Mouse (Mus musculus) heart, postnatal 0 days (tissue): ENCODE results near the gene Rcn3. TPM values are rescaled to one million over a fixed set of nuclear protein-coding genes. Genes with fewer than 3 reads are reported as not detected.
A peak's percentile ranks its signal among the peaks of the same experiment; 100 is the strongest.

Experiments
- ATAC-seq: fragments of 200-750 bp; cut with Nextera tagmentation; 2 replicates; pipeline ENCODE4 v1.8.0; 2017; ENCODE audit warnings: low read depth, moderate number of reproducible peaks, moderate library complexity; ENCODE audit not compliant: insufficient read depth
- DNase-seq: peaks from one replicate; pipeline ENCODE4 v3.0.0-alpha.2; 2016; ENCODE audit warnings: low spot score
- H3K27ac ChIP-seq: fragments of 300-500 bp; sonication (generic); 2 replicates; pipeline ENCODE4 v1.5.1; 2014; ENCODE audit warnings: low read depth, mild to moderate bottlenecking
- H3K27me3 ChIP-seq: fragments of 300-500 bp; sonication (generic); 2 replicates; pipeline ENCODE4 v1.6.1; 2014; ENCODE audit warnings: low read length, mixed read lengths; ENCODE audit not compliant: control insufficient read depth, insufficient read depth
- H3K36me3 ChIP-seq: fragments of 300-500 bp; sonication (generic); replicated peaks from 2 replicates; pipeline ENCODE4 v1.6.1; 2014; ENCODE audit warnings: low read length, mixed read lengths; ENCODE audit not compliant: control insufficient read depth, insufficient read depth
- H3K4me1 ChIP-seq: fragments of 300-500 bp; sonication (generic); 2 replicates; pipeline ENCODE4 v1.6.1; 2014; ENCODE audit warnings: antibody characterized with exemption; ENCODE audit not compliant: control insufficient read depth, insufficient read depth
- H3K4me2 ChIP-seq: fragments of 300-500 bp; sonication (generic); 2 replicates; pipeline ENCODE4 v1.6.1; 2014; ENCODE audit warnings: low read depth, mild to moderate bottlenecking, low read length, moderate library complexity
- H3K4me3 ChIP-seq: fragments of 300-500 bp; sonication (generic); 2 replicates; pipeline ENCODE4 v1.5.1; 2014; ENCODE audit warnings: low read depth, low read length
- H3K9ac ChIP-seq: fragments of 300-500 bp; sonication (generic); replicated peaks from 2 replicates; pipeline ENCODE4 v1.6.1; 2014; ENCODE audit warnings: low read depth, low read length, mixed read lengths
- H3K9me3 ChIP-seq: fragments of 300-500 bp; sonication (generic); replicated peaks from 2 replicates; pipeline ENCODE4 v1.6.1; 2016; ENCODE audit warnings: low read length; ENCODE audit not compliant: control insufficient read depth
- CTCF ChIP-seq: IDR thresholded peaks from 2 replicates; pipeline ENCODE4 v1.5.1; 2016; ENCODE audit warnings: antibody characterized with exemption, control low read depth, low read depth
- EP300 ChIP-seq: IDR thresholded peaks from 2 replicates; pipeline ENCODE4 v1.6.1; 2016; ENCODE audit warnings: antibody characterized with exemption, low read depth
- WGBS: fragments of 180-500 bp; shearing (Covaris S2); extraction: QIAGEN DNeasy Blood & Tissue Kit; methylation state at CpG from one replicate; pipeline ENCODE4 v1.1.7; 2014; 5-methylcytosine and 5-hydroxymethylcytosine counted together
- microRNA counts: library from miRNA; unstranded; fragments of <30 nt; microRNA quantifications from one replicate; lab custom pipeline; 2015
- microRNA-seq: library from miRNA; unstranded; fragments of <30 nt; microRNA quantifications from one replicate; pipeline ENCODE4, GENCODE M21; 2016
- polyA plus RNA-seq: library from polyadenylated mRNA; unstranded; fragments of >200 nt; fragmentation: Nextera tagmentation; extraction: Ambion mirVana; gene quantifications from 2 replicates; pipeline ENCODE4 v1.2.1, GENCODE M21; 2015
- total RNA-seq: library from RNA; depleted of rRNA; stranded (reverse); fragments of >200 nt; gene quantifications from 2 replicates; pipeline ENCODE4 v1.2.3, GENCODE M21; 2014; ENCODE audit warnings: low replicate concordance; rRNA removed

Rcn3 gene
- total and polyA plus RNA-seq, 2 experiments from 2014 or later, result 100 to 125 TPM

- Histone ChIP-seq H3K4me3 (no peak overlapping the region), H3K4me1 (no peaks in the 10 kb centered on the region), H3K9ac (no peak overlapping the region), H3K36me3 (peaks cover 97% of the 10 kb centered on the region), H3K27me3 (no peaks in the 10 kb centered on the region), H3K4me2 (no peak overlapping the region), H3K9me3 (no peaks in the 10 kb centered on the region), H3K27ac (no peak overlapping the region)
- WGBS, result 94% methylated on average over 9 of the region's 9 CpGs
- TF ChIP-seq CTCF (no peak), EP300 (no peak)
- DNase-seq (no peak), ATAC-seq (no peak)
Observed at GRCm38 (mm10) chr7:45038411-45038810, 53.6 kb downstream of the Rcn3 start.

GRCm38 (mm10) chr7:45037720-45038361 lies 54.2 kb downstream of the Rcn3 start:
- no peak overlapping the region for H3K9ac ChIP-seq
- TF ChIP-seq EP300, result no peak
- peak; percentile 69 for TF ChIP-seq CTCF
- no peaks in the 10 kb centered on the region for H3K27me3 ChIP-seq
- no peak overlapping the region for H3K27ac ChIP-seq
- peak; percentile 69 for ATAC-seq
- H3K9me3 ChIP-seq, result no peaks in the 10 kb centered on the region
- peaks cover 97% of the 10 kb centered on the region for H3K36me3 ChIP-seq
- 68% methylated on average over 7 of the region's 7 CpGs for WGBS
- peak; percentile 37 for DNase-seq
- no peak overlapping the region for H3K4me3 ChIP-seq
- H3K4me2 ChIP-seq, result no peak overlapping the region
- no peaks in the 10 kb centered on the region for H3K4me1 ChIP-seq

- Histone ChIP-seq H3K4me1 (no peaks in the 10 kb centered on the region), H3K9ac (no peak overlapping the region), H3K9me3 (no peaks in the 10 kb centered on the region), H3K36me3 (peaks cover 97% of the 10 kb centered on the region), H3K4me2 (no peak overlapping the region), H3K27me3 (no peaks in the 10 kb centered on the region), H3K4me3 (no peak overlapping the region), H3K27ac (no peak overlapping the region)
- no peak for TF ChIP-seq CTCF
- TF ChIP-seq EP300, result no peak
- 87% methylated on average over 11 of the region's 11 CpGs for WGBS
- ATAC-seq (no peak), DNase-seq (no peak)
Observed at GRCm38 (mm10) chr7:45036702-45037101, 55.3 kb downstream of the Rcn3 start.

- 78% methylated on average over 3 of the region's 3 CpGs for WGBS
- H3K9me3 ChIP-seq, result no peaks in the 10 kb centered on the region
- peaks cover 97% of the 10 kb centered on the region for H3K36me3 ChIP-seq
- TF ChIP-seq EP300, result no peak
- TF ChIP-seq CTCF, result no peak
- H3K4me1 ChIP-seq, result no peaks in the 10 kb centered on the region
- no peak overlapping the region for H3K4me2 ChIP-seq
- H3K9ac ChIP-seq, result no peak overlapping the region
- no peak overlapping the region for H3K27ac ChIP-seq
- H3K4me3 ChIP-seq, result no peak overlapping the region
- H3K27me3 ChIP-seq, result no peaks in the 10 kb centered on the region
- DNase-seq (no peak), ATAC-seq (no peak)
Observed at GRCm38 (mm10) chr7:45035631-45036030, 56.4 kb downstream of the Rcn3 start.

GRCm38 (mm10) chr7:45033722-45034359 lies 58.2 kb downstream of the Rcn3 start:
- ATAC-seq (no peak), DNase-seq (no peak)
- H3K36me3 ChIP-seq, result peaks cover 95% of the 10 kb centered on the region
- 92% methylated on average over 19 of the region's 19 CpGs for WGBS
- no peaks in the 10 kb centered on the region for H3K4me1 ChIP-seq
- no peak overlapping the region for H3K4me2 ChIP-seq
- no peaks in the 10 kb centered on the region for H3K9me3 ChIP-seq
- H3K27ac ChIP-seq, result no peak overlapping the region
- TF ChIP-seq CTCF (no peak), EP300 (no peak)
- H3K27me3 ChIP-seq, result no peaks in the 10 kb centered on the region
- H3K9ac ChIP-seq, result no peak overlapping the region
- no peak overlapping the region for H3K4me3 ChIP-seq

MicroRNAs encoded within 50 kb of the gene (microRNA counts, 519-probe panel; counts per million panel counts)
- microRNA mmu-miR-150 (lab: Ali Mortazavi, UCI), result 1,491 counts per million, percentile 13 among the panel's probes with 10 or more counts

Small RNA genes within 50 kb of the gene (microRNA-seq; reads per million reads assigned to microRNA genes)
- gene Mir150, result 40.2 reads per million, percentile 44 among the genes with 10 or more reads in this experiment
- 5.7 reads per million, percentile 23 among the genes with 10 or more reads in this experiment for gene Mir5121

Other genes starting within 250 kb of the Rcn3 start
Only the 30 nearest of the 35 such genes appear.
- gene Ptov1, start 222.4 kb downstream of the Rcn3 start, total RNA-seq, result 335 and 364 TPM in 2 replicates
- gene Ptov1, start 222.4 kb downstream of the Rcn3 start, polyA plus RNA-seq, result 246 and 248 TPM in 2 replicates
- gene Med25, start 199.5 kb downstream of the Rcn3 start, total RNA-seq, result 112 and 136 TPM in 2 replicates
- 69.0 and 73.3 TPM in 2 replicates for gene Med25, start 199.5 kb downstream of the Rcn3 start, polyA plus RNA-seq
- gene Fuz, start 196.1 kb downstream of the Rcn3 start, total RNA-seq, result 25.0 and 50.8 TPM in 2 replicates
- 10.0 and 12.0 TPM in 2 replicates for gene Fuz, start 196.1 kb downstream of the Rcn3 start, polyA plus RNA-seq
- gene Ap2a1, start 162.7 kb downstream of the Rcn3 start, total RNA-seq, result 63.1 and 99.0 TPM in 2 replicates
- gene Ap2a1, start 162.7 kb downstream of the Rcn3 start, polyA plus RNA-seq, result 36.2 and 37.1 TPM in 2 replicates
- gene Tsks, start 149.0 kb downstream of the Rcn3 start, total RNA-seq, result not detected in 2 replicates
- 0.16 and 0.27 TPM in 2 replicates for gene Tsks, start 149.0 kb downstream of the Rcn3 start, polyA plus RNA-seq
- gene Cpt1c, start 117.4 kb downstream of the Rcn3 start, total RNA-seq, result 7.5 and 12.7 TPM in 2 replicates
- gene Cpt1c, start 117.4 kb downstream of the Rcn3 start, polyA plus RNA-seq, result 3.4 and 3.9 TPM in 2 replicates
- 152 and 173 TPM in 2 replicates for gene Prmt1, start 105.7 kb downstream of the Rcn3 start, total RNA-seq
- 271 and 300 TPM in 2 replicates for gene Prmt1, start 105.7 kb downstream of the Rcn3 start, polyA plus RNA-seq
- gene Irf3, start 94.6 kb downstream of the Rcn3 start, total RNA-seq, result 31.7 and 61.1 TPM in 2 replicates
- gene Irf3, start 94.6 kb downstream of the Rcn3 start, polyA plus RNA-seq, result 44.8 and 51.7 TPM in 2 replicates
- 20.3 and 22.0 TPM in 2 replicates for gene Bcl2l12, start 93.5 kb downstream of the Rcn3 start, total RNA-seq
- gene Bcl2l12, start 93.5 kb downstream of the Rcn3 start, polyA plus RNA-seq, result 25.5 and 27.5 TPM in 2 replicates
- gene Scaf1, start 75.9 kb downstream of the Rcn3 start, total RNA-seq, result 37.8 and 38.9 TPM in 2 replicates
- gene Scaf1, start 75.9 kb downstream of the Rcn3 start, polyA plus RNA-seq, result 15.9 and 17.9 TPM in 2 replicates
- 38.4 and 62.0 TPM in 2 replicates for gene Rras, start 74.3 kb downstream of the Rcn3 start, total RNA-seq
- 85.7 and 90.0 TPM in 2 replicates for gene Rras, start 74.3 kb downstream of the Rcn3 start, polyA plus RNA-seq
- 5.4 and 12.5 TPM in 2 replicates for gene Prr12, start 39.3 kb downstream of the Rcn3 start, total RNA-seq
- 3.8 TPM in 2 replicates for gene Prr12, start 39.3 kb downstream of the Rcn3 start, polyA plus RNA-seq
- 21.5 and 73.9 TPM in 2 replicates for gene Nosip, start 29.8 kb downstream of the Rcn3 start, total RNA-seq
- 38.2 and 43.7 TPM in 2 replicates for gene Nosip, start 29.8 kb downstream of the Rcn3 start, polyA plus RNA-seq
- gene Prrg2, start 29.5 kb downstream of the Rcn3 start, total RNA-seq, result 8.3 and 22.0 TPM in 2 replicates
- 12.4 and 13.3 TPM in 2 replicates for gene Prrg2, start 29.5 kb downstream of the Rcn3 start, polyA plus RNA-seq
- gene Fcgrt, start 11.6 kb upstream of the Rcn3 start, total RNA-seq, result 48.9 and 51.6 TPM in 2 replicates
- 59.5 and 67.9 TPM in 2 replicates for gene Fcgrt, start 11.6 kb upstream of the Rcn3 start, polyA plus RNA-seq
- 1,106 and 1,247 TPM in 2 replicates for gene Rps11, start 32.2 kb upstream of the Rcn3 start, total RNA-seq
- 730 and 757 TPM in 2 replicates for gene Rps11, start 32.2 kb upstream of the Rcn3 start, polyA plus RNA-seq
- gene Rpl13a, start 36.5 kb upstream of the Rcn3 start, total RNA-seq, result 1,443 and 1,972 TPM in 2 replicates
- gene Rpl13a, start 36.5 kb upstream of the Rcn3 start, polyA plus RNA-seq, result 780 and 809 TPM in 2 replicates
- gene Gm45713, start 44.0 kb upstream of the Rcn3 start, total RNA-seq, result 0.19 and 0.23 TPM in 2 replicates
- 0.29 and 0.78 TPM in 2 replicates for gene Gm45713, start 44.0 kb upstream of the Rcn3 start, polyA plus RNA-seq
- 8.1 and 23.3 TPM in 2 replicates for gene Flt3l, start 44.2 kb upstream of the Rcn3 start, total RNA-seq
- 1.8 and 2.0 TPM in 2 replicates for gene Flt3l, start 44.2 kb upstream of the Rcn3 start, polyA plus RNA-seq
- 142 and 152 TPM in 2 replicates for gene Pih1d1, start 62.1 kb upstream of the Rcn3 start, total RNA-seq
- gene Pih1d1, start 62.1 kb upstream of the Rcn3 start, polyA plus RNA-seq, result 56.3 and 60.0 TPM in 2 replicates
- gene Aldh16a1, start 62.4 kb upstream of the Rcn3 start, total RNA-seq, result 29.2 and 40.1 TPM in 2 replicates
- 18.2 and 22.8 TPM in 2 replicates for gene Aldh16a1, start 62.4 kb upstream of the Rcn3 start, polyA plus RNA-seq
- gene Slc17a7, start 71.7 kb upstream of the Rcn3 start, total RNA-seq, result 7.5 and 12.7 TPM in 2 replicates
- gene Slc17a7, start 71.7 kb upstream of the Rcn3 start, polyA plus RNA-seq, result 4.3 and 5.4 TPM in 2 replicates
- not detected in 2 replicates for gene Gfy, start 87.3 kb upstream of the Rcn3 start, total RNA-seq
- gene Gfy, start 87.3 kb upstream of the Rcn3 start, polyA plus RNA-seq, result not detected in 2 replicates
- gene Pth2, start 88.8 kb upstream of the Rcn3 start, total RNA-seq, result not detected in 2 replicates
- gene Pth2, start 88.8 kb upstream of the Rcn3 start, polyA plus RNA-seq, result not detected in 2 replicates
- gene Ccdc155, start 112.7 kb upstream of the Rcn3 start, total RNA-seq, result not detected in 2 replicates
- 0.14 and 0.25 TPM in 2 replicates for gene Ccdc155, start 112.7 kb upstream of the Rcn3 start, polyA plus RNA-seq
- not detected in 2 replicates for gene Dkkl1, start 119.9 kb upstream of the Rcn3 start, total RNA-seq
- 0.27 TPM in 1 of 2 replicates, not detected in the other for gene Dkkl1, start 119.9 kb upstream of the Rcn3 start, polyA plus RNA-seq
- 50.6 and 72.2 TPM in 2 replicates for gene Tead2, start 123.5 kb upstream of the Rcn3 start, total RNA-seq
- gene Tead2, start 123.5 kb upstream of the Rcn3 start, polyA plus RNA-seq, result 41.1 and 42.8 TPM in 2 replicates
- 0.97 TPM in 1 of 2 replicates, not detected in the other for gene Cd37, start 146.9 kb upstream of the Rcn3 start, total RNA-seq
- 1.9 and 2.3 TPM in 2 replicates for gene Cd37, start 146.9 kb upstream of the Rcn3 start, polyA plus RNA-seq
- not detected in 2 replicates for gene Slc6a16, start 148.9 kb upstream of the Rcn3 start, total RNA-seq
- gene Slc6a16, start 148.9 kb upstream of the Rcn3 start, polyA plus RNA-seq, result 0.10 TPM in 1 of 2 replicates, not detected in the other
- not detected in 2 replicates for gene Slc6a21, start 185.3 kb upstream of the Rcn3 start, total RNA-seq
- gene Slc6a21, start 185.3 kb upstream of the Rcn3 start, polyA plus RNA-seq, result not detected in 2 replicates